Mouse (Mus musculus) c-Kit-positive CD71-positive TER-119-negative erythroid progenitor cells, embryonic 14.5 days (primary cell): ENCODE results near the gene 2810408A11Rik.

Source experiments
- DNase-seq: peaks from one replicate; pipeline ENCODE4 v3.0.0-alpha.2; 2013; ENCODE audit warnings: low read depth

The 2810408A11Rik gene

GRCm38 (mm10) chr11:69912716-69913530, 12.1 kb upstream of the 2810408A11Rik start:
- no peak for DNase-seq

DNA sequence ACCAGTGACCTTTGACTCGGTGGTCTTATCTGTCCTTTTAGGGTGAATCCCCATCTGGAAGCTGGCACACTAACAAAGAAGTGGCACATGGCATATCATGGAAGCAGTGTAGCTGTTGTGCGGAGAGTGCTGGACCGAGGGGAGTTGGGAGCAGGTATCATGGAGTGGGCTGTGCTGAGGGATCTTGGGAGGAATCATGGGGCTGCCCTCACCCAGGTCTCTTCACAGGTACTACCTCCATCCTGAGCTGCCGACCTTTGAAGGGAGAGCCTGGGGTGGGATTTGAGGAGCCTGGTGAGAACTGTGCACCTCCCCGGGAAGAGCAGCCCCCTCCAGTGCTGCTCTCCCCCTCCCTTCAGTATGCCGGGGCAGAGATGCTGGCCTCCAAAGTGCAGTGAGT, 10.9 kb upstream of the 2810408A11Rik start:
- no peak for DNase-seq

DNA sequence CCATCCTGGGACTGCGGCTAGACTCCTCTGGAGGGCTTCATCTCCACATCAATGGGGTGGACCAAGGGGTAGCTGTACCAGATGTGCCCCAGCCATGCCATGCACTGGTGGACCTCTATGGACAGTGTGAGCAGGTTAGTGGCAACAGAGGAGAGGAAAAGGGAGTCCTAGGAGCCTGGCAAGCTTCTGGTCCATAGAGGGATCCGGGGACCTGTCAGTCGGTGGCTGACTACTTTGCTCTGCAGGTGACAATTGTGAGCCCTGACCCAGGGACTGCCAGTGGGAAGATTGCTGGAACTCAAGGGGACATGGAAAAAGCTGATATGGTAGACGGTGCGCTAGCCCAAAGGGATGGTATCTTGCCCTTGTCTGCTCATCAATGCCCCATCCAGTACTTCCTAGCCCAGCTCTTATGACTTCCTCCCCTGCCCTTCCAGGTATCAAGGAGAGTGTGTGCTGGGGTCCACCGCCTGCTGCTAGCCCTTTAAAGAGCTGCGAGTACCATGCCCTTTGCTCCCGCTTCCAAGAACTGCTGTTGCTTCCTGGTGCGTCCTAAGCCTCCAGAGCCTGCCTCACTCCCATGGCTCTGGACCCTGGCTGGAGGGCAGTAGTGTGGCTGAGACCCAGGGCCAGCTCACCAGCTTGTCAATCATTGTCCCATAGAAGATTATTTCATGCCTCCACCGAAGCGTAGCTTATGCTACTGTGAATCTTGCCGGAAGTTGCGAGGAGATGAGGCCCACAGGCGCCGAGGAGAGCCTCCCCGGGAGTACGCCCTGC, 10.2 kb upstream of the 2810408A11Rik start:
- DNase-seq: no peak

DNA sequence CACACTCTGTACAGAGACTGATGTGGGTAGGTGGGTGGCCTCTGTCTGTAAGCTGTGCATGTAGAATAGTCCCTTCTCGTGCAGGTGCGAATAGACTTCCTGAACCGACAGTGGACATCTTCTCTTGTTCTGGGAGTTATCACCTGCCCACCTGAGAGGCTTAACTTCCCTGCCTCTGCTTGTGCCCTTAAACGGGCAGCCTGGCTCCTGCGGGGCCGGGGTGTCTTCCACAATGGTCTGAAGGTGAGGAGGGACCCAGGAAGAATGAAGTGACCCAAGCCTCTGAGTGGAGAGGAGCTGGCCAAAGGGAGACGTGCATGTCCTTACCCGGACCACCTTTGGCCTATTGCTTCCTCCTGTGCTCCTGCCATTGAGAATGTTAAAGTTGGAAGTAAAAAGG, 9.4 kb upstream of the 2810408A11Rik start:
- DNase-seq: no peak

DNA sequence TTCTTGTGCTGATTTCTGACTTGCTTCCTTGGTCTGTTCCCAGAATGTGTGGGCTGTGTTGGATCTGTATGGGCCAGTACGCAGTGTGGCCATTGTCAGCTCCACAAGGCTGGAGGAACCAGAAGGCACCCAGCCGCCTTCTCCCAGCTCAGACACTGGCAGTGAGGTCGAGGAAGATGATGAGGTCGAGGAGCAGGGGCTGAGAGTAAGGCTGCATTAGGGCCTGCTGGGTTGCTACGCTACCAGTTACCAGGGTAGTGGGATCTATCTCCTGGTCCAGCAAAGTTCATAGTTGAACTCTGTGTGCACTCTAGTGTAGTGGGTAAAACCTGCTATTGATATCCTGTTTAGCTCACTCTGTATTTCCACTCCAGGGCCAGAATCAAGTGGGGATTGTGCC, 8.4 kb upstream of the 2810408A11Rik start:
- no peak for DNase-seq

DNA sequence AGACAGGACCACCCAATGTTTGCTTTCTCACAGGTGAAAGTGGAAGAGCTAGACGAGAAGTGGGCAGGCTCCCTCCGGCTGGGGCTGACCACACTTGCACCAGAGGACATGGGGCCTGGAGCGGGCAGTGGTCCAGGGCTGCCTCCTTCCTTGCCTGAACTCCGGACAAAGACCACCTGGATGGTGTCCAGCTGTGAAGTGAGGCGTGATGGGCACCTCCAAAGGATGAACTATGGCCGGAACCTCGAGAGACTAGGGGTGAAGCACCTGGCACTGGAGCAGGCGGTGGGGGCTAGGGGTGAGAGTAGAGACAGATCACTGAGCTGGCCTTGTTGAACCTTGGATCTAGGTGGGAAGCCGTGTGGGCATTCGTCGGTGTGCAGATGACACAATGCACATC, 7.9 kb upstream of the 2810408A11Rik start:
- no peak for DNase-seq

DNA sequence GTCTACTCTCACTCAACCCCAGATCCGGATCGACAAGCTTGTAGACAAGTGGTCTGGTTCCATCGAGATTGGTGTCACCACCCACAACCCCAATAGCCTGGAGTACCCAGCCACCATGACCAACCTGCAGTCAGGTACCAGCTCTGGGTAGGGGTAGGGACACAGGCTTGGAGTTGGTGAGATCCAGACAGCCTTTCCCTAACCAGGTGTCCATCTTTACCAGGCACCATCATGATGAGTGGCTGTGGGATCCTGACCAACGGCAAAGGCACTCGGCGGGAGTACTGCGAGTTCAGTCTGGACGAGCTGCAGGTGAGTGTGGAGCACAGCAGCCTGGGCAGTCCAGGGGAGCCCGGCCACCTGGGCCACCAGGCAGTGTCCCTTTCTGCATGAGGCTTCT, 3.5 kb upstream of the 2810408A11Rik start:
- no peak for DNase-seq

- DNase-seq: no peak
Measured at GRCm38 (mm10) chr11:69902972-69903371, 2.2 kb upstream of the 2810408A11Rik start.

- no peak for DNase-seq
Measured at GRCm38 (mm10) chr11:69901993-69902392, 1.2 kb upstream of the 2810408A11Rik start.

- peak; percentile 95 for DNase-seq
Measured at GRCm38 (mm10) chr11:69901406-69901846, 639 bp upstream of the 2810408A11Rik start.

DNA sequence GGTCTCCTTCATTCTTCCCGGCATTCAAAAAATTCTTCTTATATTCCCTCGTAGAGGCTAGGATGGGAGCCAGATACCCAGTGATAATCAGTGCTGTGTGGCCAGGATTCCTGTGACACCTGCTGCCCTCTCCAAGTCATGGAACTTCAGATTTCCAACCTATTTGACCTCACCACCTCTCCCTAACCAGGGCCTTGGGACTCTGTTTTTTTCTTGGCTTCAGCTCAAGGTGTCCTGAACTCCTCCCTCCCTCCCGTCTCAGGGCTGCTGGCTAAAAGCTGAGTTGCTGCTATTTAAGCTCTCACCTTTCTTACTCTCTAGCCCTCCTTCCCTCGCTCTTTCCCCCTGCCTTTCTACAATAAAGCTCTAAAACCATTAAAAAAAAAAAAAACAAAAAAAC, 917 bp downstream of the 2810408A11Rik start:
- DNase-seq: no peak

DNA sequence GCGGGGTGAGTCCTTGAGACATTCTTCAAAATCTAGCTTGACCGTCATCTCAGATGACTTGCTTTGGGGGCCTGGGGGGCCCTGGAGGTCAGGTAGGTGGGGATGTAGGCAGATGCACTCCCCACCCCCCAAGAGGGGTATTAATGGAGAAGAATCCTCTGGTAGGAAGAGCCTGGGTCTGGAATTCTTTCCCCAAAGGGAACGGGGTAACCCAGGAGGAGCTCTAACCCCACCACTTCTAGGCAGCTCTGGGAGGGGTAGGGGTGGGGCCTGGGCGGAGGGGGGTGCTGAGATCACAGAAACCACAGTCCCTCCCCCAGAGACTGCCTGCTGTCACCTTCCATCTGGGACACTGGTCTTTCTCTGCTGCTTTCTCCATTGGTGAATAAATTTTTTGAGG, 5.5 kb downstream of the 2810408A11Rik start, which contains the start of gene Acap1:
Gene Acap1 (minus strand): TSS at position 249 of the 400 bp plus-strand sequence.
- no peak for DNase-seq

DNA sequence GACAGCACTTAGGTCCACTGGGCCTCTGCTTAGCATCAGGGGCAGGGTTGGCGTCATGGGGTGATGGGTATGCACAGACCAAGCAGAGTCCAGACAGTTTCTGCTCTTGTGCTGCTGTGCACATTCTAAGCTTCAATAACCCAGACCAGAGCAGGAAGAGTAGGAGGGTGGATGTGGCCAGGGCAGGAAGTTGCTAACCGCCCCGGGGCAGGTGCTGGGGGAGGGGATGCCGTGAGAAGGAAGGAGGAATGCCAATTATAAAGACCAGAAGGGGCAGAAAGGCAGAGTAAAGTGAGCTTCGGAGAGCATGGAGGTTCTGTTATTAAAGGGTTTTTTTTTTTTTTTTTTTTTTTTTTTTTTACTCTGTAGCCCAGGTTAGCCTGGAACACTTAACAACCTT, 6.1 kb downstream of the 2810408A11Rik start:
- no peak for DNase-seq

DNA sequence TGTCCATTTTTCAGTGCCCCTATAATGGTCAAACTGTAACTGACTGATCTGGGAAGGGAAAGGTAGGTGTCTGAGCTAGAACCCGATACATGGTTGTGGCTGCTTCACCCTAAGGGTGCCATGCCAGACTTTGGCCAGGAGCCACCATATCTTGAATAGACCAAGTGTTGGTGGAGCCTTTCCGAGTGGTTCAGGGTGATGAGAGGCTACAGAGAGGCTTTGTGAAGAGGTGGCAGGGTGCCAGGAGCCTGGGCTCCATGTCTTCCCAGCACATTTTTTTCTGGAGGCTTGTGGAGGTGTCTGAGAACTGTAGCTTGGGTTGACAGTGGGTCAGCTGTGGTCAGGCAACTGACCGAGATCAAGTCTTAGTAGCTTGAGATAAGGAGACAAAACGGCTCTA, 9.3 kb downstream of the 2810408A11Rik start:
- DNase-seq: no peak

- peak; percentile 55 for DNase-seq
Measured at GRCm38 (mm10) chr11:69886907-69887635, 13.7 kb downstream of the 2810408A11Rik start.

- no peak for DNase-seq
Measured at GRCm38 (mm10) chr11:69884663-69885062, 16.1 kb downstream of the 2810408A11Rik start.

DNA sequence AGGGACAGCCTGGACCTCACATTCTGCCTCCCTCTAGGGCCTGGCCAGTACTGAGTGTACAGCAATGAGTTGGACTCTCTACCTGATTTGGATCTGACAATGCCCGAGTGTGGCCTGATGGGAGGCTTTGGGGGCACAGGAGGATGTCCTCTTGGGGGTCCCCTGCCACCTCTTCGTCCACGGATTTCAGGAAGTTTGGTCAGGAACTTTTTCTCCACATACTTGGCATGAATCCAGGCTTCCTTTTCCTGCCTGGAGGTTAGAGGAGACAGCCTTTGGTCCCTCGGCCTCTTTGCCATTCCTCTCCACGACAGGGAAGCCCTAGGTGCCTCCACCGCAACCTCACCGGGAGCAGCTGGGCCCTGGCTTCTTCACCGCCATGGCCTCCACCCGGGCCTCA, 16.5 kb downstream of the 2810408A11Rik start:
- DNase-seq: no peak

- DNase-seq: no peak
Measured at GRCm38 (mm10) chr11:69883527-69884151, 17.1 kb downstream of the 2810408A11Rik start.

- no peak for DNase-seq
Measured at GRCm38 (mm10) chr11:69883066-69883465, 17.7 kb downstream of the 2810408A11Rik start.

DNA sequence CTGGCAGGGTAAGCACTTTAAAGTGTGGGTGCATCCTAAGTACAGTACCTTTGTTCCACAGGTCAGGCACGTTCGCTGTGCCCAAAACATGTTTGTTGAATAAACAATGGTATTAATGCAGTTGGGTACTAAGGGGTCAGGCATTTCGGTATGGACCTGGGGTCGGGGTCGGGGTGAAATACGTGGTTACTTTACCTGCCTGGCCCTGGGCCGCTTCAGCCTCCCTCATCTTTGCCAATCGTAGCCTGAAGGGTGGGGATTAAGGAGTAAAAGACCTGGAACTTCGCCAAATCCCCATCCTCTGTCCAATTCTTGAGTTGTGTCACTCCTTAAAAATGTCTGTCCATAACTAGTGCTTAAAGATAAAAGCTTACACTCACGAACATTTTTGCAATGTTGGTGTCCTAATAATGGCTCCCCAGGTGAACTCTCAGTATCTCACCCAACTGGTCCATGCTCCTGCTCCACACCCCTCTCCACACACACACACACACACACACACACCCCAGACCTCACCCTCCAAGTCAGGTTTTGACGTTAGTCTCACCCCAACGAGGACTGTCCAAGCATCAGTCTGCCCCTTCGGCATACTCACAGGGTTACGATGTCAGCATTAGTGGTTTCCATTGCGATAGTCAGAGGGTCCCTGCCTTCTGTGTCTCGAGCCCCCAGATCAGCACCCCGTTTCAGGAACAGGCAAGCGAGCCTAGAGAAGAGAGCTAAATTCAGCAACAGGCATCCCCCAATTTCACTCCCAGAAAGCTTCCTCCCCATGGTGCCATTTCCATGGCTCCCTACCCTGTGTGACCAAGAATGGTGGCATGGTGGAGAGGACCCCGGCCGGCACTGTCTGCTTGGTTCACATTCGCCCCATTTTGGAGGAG, 18.8 kb downstream of the 2810408A11Rik start:
- no peak for DNase-seq
